Mouse (Mus musculus) myocyte (in vitro differentiated cells): Measurements from ENCODE around the gene Gramd1b. TPM values are rescaled to one million over a fixed set of nuclear protein-coding genes. Genes with fewer than 3 reads are reported as not detected.

Experiments
- H3K27me3 ChIP-seq: one replicate; pipeline ENCODE4 v1.6.1; 2011; ENCODE audit not compliant: control insufficient read depth, insufficient read depth, insufficient read length
- H3K36me3 ChIP-seq: one replicate; pipeline ENCODE4 v1.6.1; 2011; ENCODE audit not compliant: control insufficient read depth, insufficient read depth
- H3K4me2 ChIP-seq: one replicate; pipeline ENCODE4 v1.6.1; 2011; ENCODE audit warnings: low read depth, control low read depth
- H3K4me3 ChIP-seq: one replicate; pipeline ENCODE4 v1.5.1; 2011; ENCODE audit warnings: mild to moderate bottlenecking, control low read depth, moderate library complexity
- H3K79me2 ChIP-seq: one replicate; pipeline ENCODE4 v1.6.1; 2011; ENCODE audit not compliant: control insufficient read depth, insufficient read depth
- H3ac ChIP-seq: one replicate; pipeline ENCODE4 v1.6.1; 2011; ENCODE audit not compliant: control insufficient read depth, insufficient read length
- CEBPB ChIP-seq: IDR thresholded peaks from 2 replicates; pipeline ENCODE4 v1.6.1; 2011; ENCODE audit warnings: mild to moderate bottlenecking, moderate library complexity; ENCODE audit not compliant: poor library complexity, insufficient read depth, severe bottlenecking
- E2F4 ChIP-seq: IDR thresholded peaks from one replicate; pipeline ENCODE4 v1.6.1; 2011; ENCODE audit warnings: mild to moderate bottlenecking, control low read depth, moderate library complexity; ENCODE audit not compliant: insufficient read depth
- MAX ChIP-seq: IDR thresholded peaks from one replicate; pipeline ENCODE4 v1.6.1; 2011; ENCODE audit warnings: low read depth, mild to moderate bottlenecking, control low read depth
- MYOD1 ChIP-seq, 3 experiments: IDR thresholded peaks; one replicate each; pipeline ENCODE4 v1.6.1; 2011; ENCODE audit warnings: control low read depth in 2 of 3, low read depth in 2 of 3, mild to moderate bottlenecking in 2 of 3, moderate library complexity in 1 of 3; ENCODE audit not compliant: insufficient read length in 2 of 3, control insufficient read depth in 1 of 3
- MYOG ChIP-seq, 3 experiments: IDR thresholded peaks; one replicate each; pipeline ENCODE4 v1.6.1; 2011; ENCODE audit warnings: control low read depth in 2 of 3, low read depth in 2 of 3, mild to moderate bottlenecking in 2 of 3; ENCODE audit not compliant: insufficient read length in 2 of 3, control insufficient read depth in 1 of 3, insufficient read depth in 1 of 3
- POLR2A ChIP-seq: IDR thresholded peaks from one replicate; pipeline ENCODE4 v1.6.1; 2011; ENCODE audit warnings: low read depth, mild to moderate bottlenecking, control low read depth, moderate library complexity; ENCODE audit not compliant: insufficient read length
- POLR2AphosphoS2 ChIP-seq: IDR thresholded peaks from one replicate; pipeline ENCODE4 v1.6.1; 2011; ENCODE audit warnings: low read depth, control low read depth; ENCODE audit not compliant: insufficient read length
- REST ChIP-seq: IDR thresholded peaks from one replicate; pipeline ENCODE4 v1.6.1; 2011; ENCODE audit warnings: mild to moderate bottlenecking, control low read depth, moderate library complexity; ENCODE audit not compliant: insufficient read depth, insufficient read length
- SRF ChIP-seq: IDR thresholded peaks from one replicate; pipeline ENCODE4 v1.6.1; 2011; ENCODE audit warnings: low read depth; ENCODE audit not compliant: control insufficient read depth, insufficient read length
- TCF12 ChIP-seq: IDR thresholded peaks from one replicate; pipeline ENCODE4 v1.6.1; 2011; ENCODE audit warnings: mild to moderate bottlenecking, control low read depth; ENCODE audit not compliant: poor library complexity, insufficient read depth, severe bottlenecking
- TCF3 ChIP-seq: IDR thresholded peaks from one replicate; pipeline ENCODE4 v1.6.1; 2011; ENCODE audit warnings: low read depth, control low read depth; ENCODE audit not compliant: insufficient read length
- USF1 ChIP-seq: IDR thresholded peaks from one replicate; pipeline ENCODE4 v1.6.1; 2011; ENCODE audit warnings: low read depth, mild to moderate bottlenecking, control low read depth, moderate library complexity
- polyA plus RNA-seq: library from polyadenylated mRNA; unstranded; fragments of >200 nt; fragmentation: generic; extraction: Trizol; gene quantifications from one replicate; pipeline ENCODE4 v1.2.1, GENCODE M21; 2012; ENCODE audit warnings: missing spikeins

Gramd1b gene
- polyA plus RNA-seq, 1 experiment, result 33.9 TPM

- Histone ChIP-seq H3K4me2 (no peak overlapping the region), H3K36me3 (no peaks in the 10 kb centered on the region), H3K4me3 (no peak overlapping the region), H3K27me3 (no peaks in the 10 kb centered on the region), H3ac (no peak overlapping the region), H3K79me2 (no peaks in the 10 kb centered on the region)
- TF ChIP-seq USF1 (no peak), SRF (no peak), TCF12 (no peak)
Measured at GRCm38 (mm10) chr9:40405804-40406203, 125.4 kb downstream of the Gramd1b start.

- Histone ChIP-seq H3ac (no peak overlapping the region), H3K4me2 (no peak overlapping the region), H3K27me3 (no peaks in the 10 kb centered on the region), H3K79me2 (no peaks in the 10 kb centered on the region), H3K4me3 (no peak overlapping the region), H3K36me3 (no peaks in the 10 kb centered on the region)
- TF ChIP-seq POLR2A, result no peak
- no peak for TF ChIP-seq CEBPB
- TF ChIP-seq TCF12, result no peak
Measured at GRCm38 (mm10) chr9:40405263-40405662, 125.9 kb downstream of the Gramd1b start.

GRCm38 (mm10) chr9:40404637-40405036 is 126.5 kb downstream of the Gramd1b start:
- no peaks in the 10 kb centered on the region for H3K27me3 ChIP-seq
- no peak for TF ChIP-seq MAX
- TF ChIP-seq REST, result no peak
- TF ChIP-seq TCF3, result no peak
- no peak for TF ChIP-seq USF1
- TF ChIP-seq POLR2A, result no peak
- no peak for TF ChIP-seq MYOD1 (IDR thresholded peaks at IDR 0.05; ENCODE audit: control insufficient read depth in 1 of 3, insufficient read length in 2 of 3, low read depth in 2 of 3)
- TF ChIP-seq POLR2AphosphoS2, result no peak
- TF ChIP-seq SRF, result no peak
- no peak for TF ChIP-seq MYOG (IDR thresholded peaks at IDR 0.05; ENCODE audit: control insufficient read depth in 1 of 3, insufficient read depth in 1 of 3, insufficient read length in 2 of 3, low read depth in 2 of 3)
- no peak for TF ChIP-seq E2F4
- no peak for TF ChIP-seq TCF12
- TF ChIP-seq CEBPB, result no peak
- H3K4me2 ChIP-seq, result no peak overlapping the region
- H3ac ChIP-seq, result no peak overlapping the region
- H3K4me3 ChIP-seq, result no peak overlapping the region
- H3K36me3 ChIP-seq, result no peaks in the 10 kb centered on the region
- no peaks in the 10 kb centered on the region for H3K79me2 ChIP-seq

GRCm38 (mm10) chr9:40403750-40404149 is 127.4 kb downstream of the Gramd1b start:
- no peaks in the 10 kb centered on the region for H3K27me3 ChIP-seq
- H3K36me3 ChIP-seq, result no peaks in the 10 kb centered on the region
- no peak overlapping the region for H3K4me3 ChIP-seq
- H3ac ChIP-seq, result no peak overlapping the region
- H3K4me2 ChIP-seq, result no peak overlapping the region
- no peak for TF ChIP-seq E2F4
- TF ChIP-seq REST, result no peak
- no peak for TF ChIP-seq SRF
- TF ChIP-seq MYOG (IDR thresholded peaks at IDR 0.05; ENCODE audit: control insufficient read depth in 1 of 3, insufficient read depth in 1 of 3, insufficient read length in 2 of 3, low read depth in 2 of 3), result no peak
- no peak for TF ChIP-seq USF1
- no peak for TF ChIP-seq POLR2AphosphoS2
- TF ChIP-seq TCF12, result no peak
- TF ChIP-seq MYOD1 (IDR thresholded peaks at IDR 0.05; ENCODE audit: control insufficient read depth in 1 of 3, insufficient read length in 2 of 3, low read depth in 2 of 3), result no peak
- no peak for TF ChIP-seq MAX
- no peak for TF ChIP-seq TCF3
- TF ChIP-seq POLR2A, result no peak
- H3K79me2 ChIP-seq, result no peaks in the 10 kb centered on the region

GRCm38 (mm10) chr9:40401818-40402217 is 129.4 kb downstream of the Gramd1b start:
- H3K36me3 ChIP-seq, result no peaks in the 10 kb centered on the region
- no peak overlapping the region for H3ac ChIP-seq
- H3K4me2 ChIP-seq, result no peak overlapping the region
- TF ChIP-seq TCF12 (no peak), REST (no peak)
- no peaks in the 10 kb centered on the region for H3K27me3 ChIP-seq
- no peak overlapping the region for H3K4me3 ChIP-seq
- no peaks in the 10 kb centered on the region for H3K79me2 ChIP-seq

- Histone ChIP-seq H3K36me3 (no peaks in the 10 kb centered on the region), H3K27me3 (no peaks in the 10 kb centered on the region), H3K4me2 (no peak overlapping the region), H3ac (no peak overlapping the region), H3K79me2 (no peaks in the 10 kb centered on the region), H3K4me3 (no peak overlapping the region)
- no peak for TF ChIP-seq USF1
Measured at GRCm38 (mm10) chr9:40400854-40401253, 130.3 kb downstream of the Gramd1b start.
